Mouse (Mus musculus) stomach, embryonic 16.5 days (tissue): ENCODE results near the gene Hbb-bs. TPM values are rescaled to one million over a fixed set of nuclear protein-coding genes. Genes with fewer than 3 reads are reported as not detected.

ENCODE experiments used
- ATAC-seq: fragments of 200-750 bp; cut with Nextera tagmentation; 2 replicates; pipeline ENCODE4 v1.8.0; 2017; ENCODE audit warnings: moderate number of reproducible peaks, moderate TSS enrichment; ENCODE audit not compliant: insufficient read depth, low FRiP score
- H3K27ac ChIP-seq: fragments of 300-500 bp; sonication (generic); 2 replicates; pipeline ENCODE4 v1.5.1; 2014; ENCODE audit warnings: low read length
- H3K27me3 ChIP-seq: fragments of 300-500 bp; sonication (generic); 2 replicates; pipeline ENCODE4 v1.6.1; 2014; ENCODE audit warnings: low read length, control low read depth, mixed read lengths; ENCODE audit not compliant: control insufficient read depth, insufficient read depth
- H3K36me3 ChIP-seq: fragments of 300-500 bp; sonication (generic); 2 replicates; pipeline ENCODE4 v1.6.1; 2014; ENCODE audit warnings: low read length; ENCODE audit not compliant: control insufficient read depth, insufficient read depth
- H3K4me1 ChIP-seq: fragments of 300-500 bp; sonication (generic); 2 replicates; pipeline ENCODE4 v1.6.1; 2014; ENCODE audit warnings: low read length, control low read depth, mixed read lengths; ENCODE audit not compliant: control insufficient read depth, insufficient read depth
- H3K4me2 ChIP-seq: fragments of 300-500 bp; sonication (generic); 2 replicates; pipeline ENCODE4 v1.6.1; 2014; ENCODE audit warnings: low read depth, low read length, mixed read lengths
- H3K4me3 ChIP-seq: fragments of 300-500 bp; sonication (generic); replicated peaks from 2 replicates; pipeline ENCODE4 v1.5.1; 2014; ENCODE audit warnings: mild to moderate bottlenecking, low read length
- H3K9ac ChIP-seq: fragments of 300-500 bp; sonication (generic); 2 replicates; pipeline ENCODE4 v1.6.1; 2014; ENCODE audit warnings: low read length
- H3K9me3 ChIP-seq: fragments of 300-500 bp; sonication (generic); replicated peaks from 2 replicates; pipeline ENCODE4 v1.6.1; 2016; ENCODE audit warnings: low read length, control low read depth; ENCODE audit not compliant: control insufficient read depth
- WGBS: fragments of 180-500 bp; shearing (Covaris S2); extraction: QIAGEN DNeasy Blood & Tissue Kit; methylation state at CpG from one replicate; pipeline ENCODE4 v1.1.7; 2014; 5-methylcytosine and 5-hydroxymethylcytosine counted together
- polyA plus RNA-seq: library from polyadenylated mRNA; unstranded; fragments of >200 nt; fragmentation: Nextera tagmentation; extraction: Ambion mirVana; gene quantifications from 2 replicates; pipeline ENCODE4 v1.2.1, GENCODE M21; 2015

The Hbb-bs gene
- polyA plus RNA-seq = 8,981 and 9,755 TPM in 2 replicates

GRCm38 (mm10) chr7:103827808-103828207 lies at the start of gene Hbb-bs:
Gene Hbb-bs, minus strand, starts transcription at chr7:103828096.
- no peak within 1 kb of the TSS for H3K4me3 ChIP-seq
- H3K36me3 ChIP-seq = no peaks in the 10 kb centered on the region
- H3K9ac ChIP-seq = no peak within 1 kb of the TSS
- H3K9me3 ChIP-seq = no peaks in the 10 kb centered on the region
- H3K27ac ChIP-seq = no peak within 1 kb of the TSS
- no peaks in the 10 kb centered on the region for H3K27me3 ChIP-seq
- WGBS = 90% methylated on average over 4 of the region's 4 CpGs
- peak; percentile 86 for ATAC-seq
- no peaks in the 10 kb centered on the region for H3K4me1 ChIP-seq
- H3K4me2 ChIP-seq = no peak within 1 kb of the TSS

- H3K9ac ChIP-seq = no peak overlapping the region
- no peak for ATAC-seq
- no peaks in the 10 kb centered on the region for H3K9me3 ChIP-seq
- no peaks in the 10 kb centered on the region for H3K36me3 ChIP-seq
- H3K4me2 ChIP-seq = no peak overlapping the region
- no peak overlapping the region for H3K27ac ChIP-seq
- no peaks in the 10 kb centered on the region for H3K4me1 ChIP-seq
- no peak overlapping the region for H3K4me3 ChIP-seq
- H3K27me3 ChIP-seq = no peaks in the 10 kb centered on the region
- WGBS = 69% methylated on average over 2 of the region's 2 CpGs
Observed at GRCm38 (mm10) chr7:103877093-103877492, 49.2 kb upstream of the Hbb-bs start.

DNA sequence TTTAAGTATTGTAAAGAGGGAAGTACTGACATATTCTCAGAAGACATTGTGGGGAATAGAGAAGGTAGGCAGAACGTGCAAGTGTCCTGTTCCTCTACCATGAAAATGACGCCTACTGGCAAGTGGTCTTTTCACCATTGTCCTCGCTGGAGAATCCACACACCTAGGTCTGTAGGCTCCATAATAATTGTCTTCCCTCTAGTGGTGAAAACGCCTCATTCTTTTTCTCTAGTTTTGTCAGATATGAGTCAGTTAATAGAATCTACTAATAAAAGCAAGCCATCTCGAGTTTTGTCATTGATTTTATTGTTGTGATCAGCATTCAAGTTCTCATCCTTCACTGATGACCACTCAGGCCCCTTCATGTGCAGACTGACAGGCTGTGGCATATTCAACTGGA lies 46.6 kb upstream of the Hbb-bs start:
- no peak for ATAC-seq
- Histone ChIP-seq H3K4me3 (no peak overlapping the region), H3K4me1 (no peaks in the 10 kb centered on the region), H3K4me2 (no peak overlapping the region), H3K27me3 (no peaks in the 10 kb centered on the region), H3K27ac (no peak overlapping the region), H3K9ac (no peak overlapping the region), H3K9me3 (no peaks in the 10 kb centered on the region), H3K36me3 (no peaks in the 10 kb centered on the region)
- 45% methylated on average over 5 of the region's 5 CpGs for WGBS

DNA sequence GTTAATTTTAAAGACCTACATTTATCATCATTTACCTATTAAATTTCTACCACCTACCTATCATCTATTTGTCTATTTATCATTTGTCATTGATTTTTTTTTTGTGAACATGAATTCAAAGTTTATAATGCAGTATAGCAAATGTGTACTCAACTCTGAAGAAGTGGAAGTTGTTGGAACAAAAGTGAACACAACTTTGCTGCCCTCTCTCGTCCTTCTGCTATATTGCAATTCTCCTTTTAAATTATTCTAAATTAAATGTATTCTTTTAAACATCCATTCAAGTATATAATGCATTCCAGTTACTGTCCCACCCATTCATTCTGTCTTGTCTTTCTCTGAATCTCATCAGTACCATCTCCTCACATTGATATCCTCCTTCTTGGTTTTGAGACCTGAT lies 45.2 kb upstream of the Hbb-bs start:
- Histone ChIP-seq H3K9ac (no peak overlapping the region), H3K4me1 (no peaks in the 10 kb centered on the region), H3K9me3 (no peaks in the 10 kb centered on the region), H3K4me2 (no peak overlapping the region), H3K36me3 (no peaks in the 10 kb centered on the region), H3K27me3 (no peaks in the 10 kb centered on the region), H3K4me3 (no peak overlapping the region), H3K27ac (no peak overlapping the region)
- WGBS = 2% methylated on average over 1 of the region's 1 CpGs
- ATAC-seq = no peak

GRCm38 (mm10) chr7:103870667-103871066 lies 42.8 kb upstream of the Hbb-bs start:
- Histone ChIP-seq H3K4me3 (no peak overlapping the region), H3K4me1 (no peaks in the 10 kb centered on the region), H3K27ac (no peak overlapping the region), H3K36me3 (no peaks in the 10 kb centered on the region), H3K4me2 (no peak overlapping the region), H3K9ac (no peak overlapping the region), H3K9me3 (no peaks in the 10 kb centered on the region), H3K27me3 (no peaks in the 10 kb centered on the region)
- 0 out of 2 replicates have a peak, but pooled peaks have one; percentile 47 for ATAC-seq

DNA sequence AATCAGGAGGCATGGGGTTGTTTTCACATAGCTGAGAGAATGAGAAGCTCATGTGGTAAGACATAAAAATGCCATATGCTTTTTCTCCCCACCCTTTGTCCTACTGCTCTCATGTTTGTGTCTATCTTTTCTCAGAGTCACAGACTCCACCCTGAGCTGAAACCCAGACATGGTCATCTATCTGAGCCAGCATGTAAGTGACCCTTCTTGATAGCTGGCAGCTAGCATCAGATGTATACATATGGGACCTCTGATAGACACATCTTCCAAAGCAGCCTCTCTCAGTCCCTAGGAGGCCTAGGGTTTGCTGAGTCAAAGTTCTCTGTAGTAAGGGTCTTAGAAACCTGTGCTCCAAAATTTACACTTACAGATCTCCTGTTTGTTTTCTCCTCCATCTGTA lies 37.8 kb upstream of the Hbb-bs start:
- H3K4me1 ChIP-seq = no peaks in the 10 kb centered on the region
- H3K4me3 ChIP-seq = no peak overlapping the region
- no peaks in the 10 kb centered on the region for H3K36me3 ChIP-seq
- no peak overlapping the region for H3K4me2 ChIP-seq
- no peak overlapping the region for H3K9ac ChIP-seq
- no peak overlapping the region for H3K27ac ChIP-seq
- peak; percentile 73 for ATAC-seq
- no peaks in the 10 kb centered on the region for H3K9me3 ChIP-seq
- H3K27me3 ChIP-seq = no peaks in the 10 kb centered on the region

DNA sequence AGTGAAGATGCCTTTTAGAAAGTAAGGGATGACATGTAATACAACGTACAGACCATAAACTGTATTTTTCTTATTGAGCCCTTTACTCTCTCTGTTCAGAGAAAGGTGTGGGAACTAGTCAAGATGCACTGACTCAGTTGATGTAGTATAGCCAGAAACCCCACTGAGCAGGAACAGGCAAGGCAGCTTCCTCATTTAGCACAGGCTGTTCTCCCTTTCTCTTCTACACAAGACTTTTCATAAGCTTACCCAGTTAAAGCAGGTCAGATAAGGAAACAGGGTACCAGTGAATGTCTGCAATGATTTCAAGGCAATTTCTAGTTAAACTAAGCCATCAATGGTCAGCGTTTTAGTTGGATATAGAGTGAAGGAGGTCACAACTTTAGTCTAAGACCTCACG lies 33.6 kb upstream of the Hbb-bs start:
- H3K27me3 ChIP-seq = no peaks in the 10 kb centered on the region
- 81% methylated on average over 3 of the region's 3 CpGs for WGBS
- H3K4me2 ChIP-seq = no peak overlapping the region
- H3K9ac ChIP-seq = no peak overlapping the region
- no peak for ATAC-seq
- H3K9me3 ChIP-seq = no peaks in the 10 kb centered on the region
- H3K36me3 ChIP-seq = no peaks in the 10 kb centered on the region
- H3K4me3 ChIP-seq = no peak overlapping the region
- no peak overlapping the region for H3K27ac ChIP-seq
- no peaks in the 10 kb centered on the region for H3K4me1 ChIP-seq

GRCm38 (mm10) chr7:103860855-103861254 lies 33.0 kb upstream of the Hbb-bs start:
- WGBS = 21% methylated on average over 1 of the region's 1 CpGs

GRCm38 (mm10) chr7:103859076-103859475 lies 31.2 kb upstream of the Hbb-bs start:
- WGBS = 53% methylated on average over 2 of the region's 2 CpGs

More at GRCm38 (mm10) chr7:103860855-103861254, 33.0 kb upstream of the Hbb-bs start:
- Histone ChIP-seq H3K9ac (no peak overlapping the region), H3K4me1 (no peaks in the 10 kb centered on the region), H3K4me3 (no peak overlapping the region), H3K4me2 (no peak overlapping the region), H3K36me3 (no peaks in the 10 kb centered on the region), H3K27me3 (no peaks in the 10 kb centered on the region), H3K27ac (no peak overlapping the region), H3K9me3 (no peaks in the 10 kb centered on the region)
- peak; percentile 90 for ATAC-seq

DNA sequence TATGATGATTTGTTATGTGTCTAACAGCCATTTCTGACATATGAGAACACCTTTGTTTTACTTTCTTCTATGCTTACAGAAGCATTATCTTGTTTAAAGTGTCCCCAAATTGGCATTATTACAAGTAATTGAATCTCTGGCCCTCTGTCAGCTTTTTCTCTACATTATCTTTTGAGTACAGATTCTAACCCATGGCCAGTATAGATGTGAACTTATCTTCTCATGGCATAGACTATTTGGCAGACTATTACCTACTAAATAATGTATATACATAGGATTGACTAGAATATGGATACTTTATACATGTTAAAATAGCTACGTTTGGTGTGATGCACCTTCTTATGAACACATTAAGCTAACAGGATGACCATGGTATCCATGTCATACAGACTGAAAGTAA lies 26.8 kb upstream of the Hbb-bs start:
- WGBS = 56% methylated on average over 1 of the region's 1 CpGs
- no peaks in the 10 kb centered on the region for H3K36me3 ChIP-seq
- no peaks in the 10 kb centered on the region for H3K27me3 ChIP-seq
- no peak overlapping the region for H3K9ac ChIP-seq
- no peaks in the 10 kb centered on the region for H3K4me1 ChIP-seq
- no peak overlapping the region for H3K27ac ChIP-seq
- H3K4me3 ChIP-seq = no peak overlapping the region
- no peak overlapping the region for H3K4me2 ChIP-seq
- no peak for ATAC-seq
- no peaks in the 10 kb centered on the region for H3K9me3 ChIP-seq

More at GRCm38 (mm10) chr7:103859076-103859475, 31.2 kb upstream of the Hbb-bs start:
- Histone ChIP-seq H3K27me3 (no peaks in the 10 kb centered on the region), H3K9ac (no peak overlapping the region), H3K4me2 (no peak overlapping the region), H3K27ac (no peak overlapping the region), H3K4me3 (no peak overlapping the region), H3K4me1 (no peaks in the 10 kb centered on the region), H3K36me3 (no peaks in the 10 kb centered on the region), H3K9me3 (no peaks in the 10 kb centered on the region)
- ATAC-seq = peak; percentile 82
